Mouse (Mus musculus): ENCODE results near the gene Sez6l. TPM values are rescaled to one million over a fixed set of nuclear protein-coding genes. Genes with fewer than 3 reads are reported as not detected.

Sez6l gene
- total RNA-seq, 1 experiment from 2014 or later: 0.67 TPM

DNA sequence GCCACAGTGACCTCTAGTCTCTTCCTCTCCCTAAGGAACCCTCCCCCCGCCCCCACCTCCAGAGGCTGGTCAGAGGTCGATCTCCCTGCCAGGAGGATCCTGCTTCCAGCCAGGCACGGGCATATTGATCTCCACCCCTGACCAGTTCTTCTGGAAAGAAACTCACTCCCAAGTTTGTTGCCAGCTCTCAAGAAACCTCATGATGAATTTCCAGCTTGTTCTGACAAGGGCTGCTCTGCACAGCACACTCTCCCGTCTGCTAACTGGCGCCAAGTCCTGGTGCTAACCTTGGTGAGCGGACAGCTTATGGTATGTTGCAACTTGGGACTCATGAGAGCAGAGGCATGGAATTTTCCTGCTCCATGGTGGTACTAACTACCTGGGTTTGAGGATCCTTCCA, 198.3 kb downstream of the Sez6l start:
- ATAC-seq (replicated peaks; ENCODE audit: insufficient number of reproducible peaks, low FRiP score, low TSS enrichment, poor library complexity, severe bottlenecking): no peak

- no peak for ATAC-seq (replicated peaks; ENCODE audit: insufficient number of reproducible peaks, low FRiP score, low TSS enrichment, poor library complexity, severe bottlenecking)
These were observed 199.6 kb downstream of the Sez6l start for GRCm38 (mm10) chr5:112377380-112377779.

- ATAC-seq (replicated peaks; ENCODE audit: insufficient number of reproducible peaks, low FRiP score, low TSS enrichment, poor library complexity, severe bottlenecking): no peak
These were observed 200.9 kb downstream of the Sez6l start for GRCm38 (mm10) chr5:112376111-112376510.

- ATAC-seq (replicated peaks; ENCODE audit: insufficient number of reproducible peaks, low FRiP score, low TSS enrichment, poor library complexity, severe bottlenecking): no peak
These were observed 205.1 kb downstream of the Sez6l start for GRCm38 (mm10) chr5:112371933-112372332.

DNA sequence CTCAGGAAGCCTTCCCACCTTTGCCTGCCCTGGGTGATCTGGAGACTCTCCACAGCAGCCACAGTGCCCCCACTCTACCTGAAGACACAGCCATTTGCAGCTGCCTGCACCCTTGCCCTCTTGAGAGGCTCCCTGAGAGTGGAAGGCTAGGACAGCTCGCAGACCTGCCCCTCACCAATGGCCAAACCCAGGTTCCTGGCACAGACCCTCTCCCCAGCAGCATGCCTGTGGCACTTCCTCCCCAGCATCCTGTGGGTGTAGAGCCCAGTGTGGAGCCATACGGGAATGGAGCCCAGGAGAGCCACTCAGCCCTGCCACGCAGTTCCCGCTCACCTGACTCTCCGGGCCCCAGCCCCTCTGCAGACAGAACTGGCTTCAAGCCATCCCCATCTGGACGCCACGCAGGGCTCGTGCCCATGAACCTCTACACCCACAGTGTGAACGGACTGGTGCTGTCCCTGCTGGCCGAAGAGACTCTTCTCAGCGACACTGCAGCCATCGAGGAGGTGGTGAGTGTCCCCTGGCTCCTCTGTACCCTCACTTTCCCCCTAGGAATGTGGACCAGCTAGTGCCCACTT, 206.7 kb downstream of the Sez6l start:
- ATAC-seq (replicated peaks; ENCODE audit: insufficient number of reproducible peaks, low FRiP score, low TSS enrichment, poor library complexity, severe bottlenecking): no peak

DNA sequence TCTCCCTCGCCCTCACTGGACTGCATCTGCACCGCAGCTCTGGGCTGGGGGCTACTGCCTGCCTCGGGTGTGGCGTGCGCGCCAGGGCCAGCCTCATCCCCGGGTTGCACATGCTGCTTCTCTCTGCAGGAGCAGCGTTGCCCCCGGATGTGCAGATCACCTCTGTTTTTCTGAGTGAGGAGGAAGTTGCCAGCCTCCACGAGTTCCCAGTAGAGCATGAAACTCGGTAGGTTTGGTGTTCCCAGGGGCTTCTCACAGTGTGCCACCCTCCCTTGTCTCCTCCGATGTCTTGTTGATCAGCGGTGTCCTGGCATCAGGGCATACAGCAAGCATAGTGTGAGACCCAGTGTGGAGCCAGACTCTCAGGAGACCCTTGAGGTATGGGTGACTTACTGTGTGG, 207.7 kb downstream of the Sez6l start:
- no peak for ATAC-seq (replicated peaks; ENCODE audit: insufficient number of reproducible peaks, low FRiP score, low TSS enrichment, poor library complexity, severe bottlenecking)

Other genes starting within 250 kb of the Sez6l start
- 11.1 to 14.9 TPM (median 12.8 TPM) in 3 replicates for gene Srrd, start 234.1 kb downstream of the Sez6l start, total RNA-seq (2017)
- gene Hps4, start 234.1 kb downstream of the Sez6l start, total RNA-seq (2017): 9.6 to 16.9 TPM (median 14.4 TPM) in 3 replicates
- 0.43 to 0.58 TPM in 2 of 3 replicates, not detected in the other for gene Gm6583, start 221.2 kb downstream of the Sez6l start, total RNA-seq (2017)
- gene Asphd2, start 182.3 kb downstream of the Sez6l start, total RNA-seq (2017): not detected in 3 replicates
- not detected in 3 replicates for gene Gm6588, start 127.8 kb downstream of the Sez6l start, total RNA-seq (2017)